Mouse (Mus musculus): ENCODE results near the gene Skint8.
"Not testable (repeated sequence)": the region's sequence is repeated elsewhere in the genome, so short reads cannot be mapped to it uniquely, and the experiment has no call there.

The Skint8 gene

DNA sequence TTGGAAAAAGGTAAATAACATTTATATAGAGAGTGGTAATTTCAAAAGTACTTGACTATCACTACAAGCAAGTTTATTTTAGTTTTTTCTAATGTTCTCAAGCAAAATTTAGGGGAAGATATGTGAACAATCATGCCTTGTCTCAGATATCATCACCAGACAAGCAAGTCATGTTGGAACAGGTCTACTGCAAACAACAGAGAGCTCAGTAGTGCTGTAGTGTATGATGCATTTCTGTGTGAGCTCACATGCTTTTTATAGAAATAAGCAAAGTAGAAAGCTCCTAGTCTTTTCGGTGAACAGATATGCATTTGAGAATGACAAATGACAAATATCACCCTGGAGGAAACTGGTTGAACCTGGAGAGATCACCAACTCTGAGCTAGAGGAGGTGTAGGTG, at the start of gene Skint8:
Skint8 (plus strand) TSS at position 301 of the 400 bp plus-strand sequence.
- DNase-seq (ENCODE audit: low read depth) = no peak

DNA sequence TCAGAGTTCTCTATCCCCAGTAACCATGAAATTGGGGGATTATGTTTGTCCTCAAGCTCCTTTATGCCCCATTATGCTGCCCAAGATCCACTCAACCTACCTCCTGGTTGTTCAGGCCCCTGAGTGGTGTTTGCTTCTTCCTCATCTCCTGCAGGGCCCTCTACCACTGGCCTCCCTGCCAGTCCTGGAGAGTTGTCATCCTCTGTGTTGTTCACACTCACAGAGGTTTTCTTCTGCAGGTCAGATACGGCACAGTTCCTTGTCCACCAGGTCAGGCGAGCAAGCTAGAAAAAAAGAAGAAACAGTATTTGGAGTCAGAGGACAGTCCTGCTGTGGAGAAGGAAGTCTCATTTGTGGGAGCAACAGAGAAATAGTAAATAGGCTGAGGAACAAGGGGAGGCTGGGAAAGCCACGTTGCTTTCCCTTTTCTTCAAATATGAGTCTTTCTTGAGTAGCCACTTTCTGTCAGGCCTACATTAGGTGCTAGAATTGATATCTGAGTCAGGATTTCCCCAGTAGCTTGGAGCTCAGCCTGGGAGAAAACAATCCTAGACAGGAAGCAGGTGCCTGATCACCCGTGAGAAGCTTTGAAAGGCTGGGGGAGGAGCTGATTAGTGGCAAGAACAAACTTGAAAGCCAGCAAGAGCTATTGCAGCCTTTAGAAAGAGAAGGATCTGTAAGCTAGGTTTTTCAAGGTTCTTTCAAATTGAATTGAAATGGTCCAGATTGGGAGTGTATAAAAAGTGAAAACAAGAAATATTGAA, 38.9 kb upstream of the Skint8 start:
- no peak for DNase-seq (ENCODE audit: low read depth)

DNA sequence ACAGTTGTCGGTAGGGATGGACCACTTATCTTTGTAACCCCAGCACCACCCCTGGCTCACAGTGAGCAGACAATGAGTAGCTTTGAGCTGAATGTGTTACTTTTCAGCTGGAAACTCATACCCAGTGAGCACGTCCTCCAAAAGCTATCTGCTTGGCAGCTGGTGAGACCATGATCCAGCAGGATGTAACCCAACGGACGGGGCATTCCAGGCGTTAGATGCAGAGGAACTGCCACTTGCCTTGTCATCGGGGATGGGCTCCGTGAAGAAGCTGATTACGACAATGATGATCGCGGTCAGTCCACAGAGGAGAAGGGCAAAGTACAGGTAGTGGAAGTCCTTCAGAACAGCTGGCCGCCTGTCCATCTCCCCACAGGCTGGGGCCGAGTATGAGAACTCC, 35.6 kb upstream of the Skint8 start:
- DNase-seq (ENCODE audit: low read depth) = no peak

DNA sequence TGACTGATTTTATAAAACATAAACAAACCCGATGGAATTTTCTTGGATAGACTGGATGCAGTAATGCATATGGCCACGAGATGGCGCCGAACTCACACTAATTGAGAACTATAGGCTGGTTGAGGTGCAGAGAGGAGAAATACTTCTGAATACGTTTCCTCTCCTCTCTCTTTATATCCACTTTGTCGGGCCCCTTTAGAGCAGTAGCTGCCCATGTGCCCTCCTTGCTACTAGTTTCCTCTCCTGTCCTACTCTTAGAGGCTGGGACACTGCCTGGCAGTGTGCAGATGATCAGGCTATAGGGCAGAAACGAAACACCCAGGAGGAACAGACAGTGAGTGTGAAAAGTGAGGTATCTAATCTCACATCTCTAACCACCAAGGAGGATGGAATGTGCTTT, 33.2 kb upstream of the Skint8 start:
- peak; percentile 37 for DNase-seq (ENCODE audit: low read depth)

DNA sequence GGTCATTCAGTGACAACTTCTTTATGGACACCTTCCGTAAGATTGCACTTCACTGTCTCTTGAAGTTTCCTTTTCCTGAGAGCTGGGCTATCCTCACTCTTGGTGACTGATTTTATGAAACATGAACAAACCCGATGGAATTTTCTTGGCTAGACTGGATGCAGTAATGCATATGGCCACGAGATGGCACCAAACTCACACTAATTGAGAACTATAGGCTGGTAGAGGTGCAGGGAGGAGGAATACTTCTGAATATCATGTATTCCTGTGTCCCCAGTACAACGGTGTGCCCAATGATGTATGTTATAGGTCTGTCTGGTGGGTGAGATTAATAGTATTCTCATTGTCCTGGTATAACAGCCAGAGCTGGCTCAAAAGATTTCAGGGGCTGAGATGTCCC, 32.6 kb upstream of the Skint8 start:
- peak; percentile 40 for DNase-seq (ENCODE audit: low read depth)

DNA sequence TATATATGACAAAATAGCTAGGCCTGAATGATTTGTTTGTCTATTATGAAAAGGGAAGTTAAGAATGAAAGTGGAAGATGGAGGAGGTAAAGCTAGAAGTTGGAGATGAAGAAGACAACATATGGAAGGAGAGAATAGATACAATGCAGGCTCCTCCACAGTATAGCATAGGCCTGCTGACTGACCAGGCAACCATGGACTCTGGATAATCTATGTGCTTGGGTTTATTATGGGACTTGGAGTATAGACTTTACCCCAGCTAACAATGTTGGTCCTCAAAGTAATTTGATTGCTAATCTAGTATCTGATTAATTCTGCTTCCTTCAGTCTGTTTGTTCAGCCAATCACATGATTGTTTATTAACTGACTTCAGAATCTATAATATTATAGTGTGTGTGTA, 27.1 kb upstream of the Skint8 start:
- no peak for DNase-seq (ENCODE audit: low read depth)

DNA sequence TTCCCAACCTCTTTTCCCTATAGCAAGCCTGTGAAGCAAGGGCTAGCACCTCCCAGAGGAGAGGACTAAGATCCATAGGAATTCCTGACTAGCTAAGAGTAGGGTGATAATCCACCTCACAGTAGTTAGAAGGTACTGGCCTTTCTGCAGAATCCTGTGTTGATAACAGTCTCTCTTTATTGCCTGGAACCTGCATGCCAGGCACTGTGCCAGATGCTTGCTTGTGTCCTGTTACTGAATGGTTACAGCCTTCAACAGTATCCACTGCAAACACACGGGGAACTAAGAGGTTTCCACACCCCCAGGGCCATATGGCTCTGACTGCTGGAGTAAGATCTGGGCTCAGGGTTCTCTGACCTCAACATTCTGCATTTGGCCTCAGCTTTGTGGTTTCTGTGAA, 21.4 kb upstream of the Skint8 start:
- no peak for DNase-seq (ENCODE audit: low read depth)

DNA sequence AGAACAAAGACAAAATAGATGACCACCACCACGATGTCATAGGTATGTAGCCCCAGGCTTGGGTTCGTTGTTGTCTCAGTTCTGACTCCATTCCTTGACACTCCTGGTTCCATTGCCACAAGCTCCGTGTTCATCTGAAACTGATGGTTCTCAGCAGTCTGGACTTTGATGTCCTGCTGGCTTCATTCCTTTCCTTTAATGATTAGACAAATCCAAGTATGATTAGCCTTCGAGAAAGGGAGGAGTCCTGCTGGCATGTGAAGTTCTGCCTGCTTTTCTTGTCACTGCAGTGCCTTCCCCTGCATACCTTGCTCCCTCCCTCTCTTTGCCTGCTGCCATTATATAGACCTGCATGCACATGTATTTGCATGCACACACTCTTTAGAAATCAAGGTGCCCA, 20.6 kb upstream of the Skint8 start:
- no peak for DNase-seq (ENCODE audit: low read depth)

DNA sequence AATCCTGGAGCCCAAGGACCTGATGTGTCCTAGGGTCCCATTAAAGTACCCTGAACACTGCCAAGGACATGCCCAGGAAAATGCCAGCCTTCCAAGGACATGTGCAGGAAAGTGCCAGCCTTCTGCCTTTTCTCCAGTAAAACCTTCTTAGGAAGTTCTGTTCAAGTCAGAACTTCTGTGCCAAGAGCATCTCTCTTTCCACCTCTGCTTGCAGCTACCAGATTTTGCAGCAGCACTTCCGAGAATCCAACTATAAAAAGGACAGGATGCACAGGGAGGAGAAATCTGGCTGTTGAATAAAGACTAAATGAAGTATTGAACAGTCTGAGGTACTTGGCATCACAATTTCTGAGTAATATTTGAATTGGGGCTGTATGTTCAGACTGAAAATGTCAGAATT, 18.7 kb upstream of the Skint8 start:
- DNase-seq (ENCODE audit: low read depth) = not testable (repeated sequence)

DNA sequence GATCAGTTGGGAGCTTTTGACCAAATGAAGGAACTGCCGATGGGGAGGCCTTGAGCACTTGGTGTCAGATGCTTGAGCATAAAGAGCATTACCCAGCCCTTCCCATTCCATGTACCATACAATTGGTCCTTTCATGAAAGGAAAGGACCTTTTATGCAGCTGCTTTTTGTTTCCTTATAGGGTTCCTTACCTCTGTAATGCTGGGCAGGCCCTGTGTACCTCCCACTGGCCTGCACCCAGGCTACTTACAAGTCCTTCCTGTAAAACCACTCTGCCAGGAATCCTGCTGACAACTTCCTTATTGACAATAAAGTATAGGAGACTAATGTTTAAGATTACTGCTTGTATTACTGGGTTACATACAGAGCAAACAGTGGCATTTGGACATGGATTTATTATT, 17.7 kb upstream of the Skint8 start:
- no peak for DNase-seq (ENCODE audit: low read depth)

DNA sequence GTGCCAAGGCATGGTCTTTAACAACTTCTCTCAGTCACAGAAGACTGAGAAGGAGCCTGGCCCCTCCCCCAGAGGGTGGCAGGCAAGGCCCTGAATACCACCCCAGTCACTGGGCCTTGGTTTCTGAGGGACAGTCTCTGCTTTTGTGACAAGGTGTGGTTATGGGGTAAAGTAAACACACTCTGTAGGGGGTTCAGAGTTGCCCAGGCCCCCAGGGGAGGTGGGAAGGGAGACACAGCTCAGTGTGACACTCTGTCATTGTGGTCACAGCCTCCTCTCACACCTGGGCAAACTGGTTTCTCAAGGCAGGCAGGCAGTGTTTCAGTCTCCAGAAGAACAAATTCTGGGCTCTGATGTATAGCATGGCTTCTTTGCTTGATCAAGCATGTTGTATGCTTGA, 16.4 kb upstream of the Skint8 start, which contains the start of gene Slc5a9:
Slc5a9 (minus strand) TSS at position 144 of the 400 bp plus-strand sequence.
- DNase-seq (ENCODE audit: low read depth) = no peak

DNA sequence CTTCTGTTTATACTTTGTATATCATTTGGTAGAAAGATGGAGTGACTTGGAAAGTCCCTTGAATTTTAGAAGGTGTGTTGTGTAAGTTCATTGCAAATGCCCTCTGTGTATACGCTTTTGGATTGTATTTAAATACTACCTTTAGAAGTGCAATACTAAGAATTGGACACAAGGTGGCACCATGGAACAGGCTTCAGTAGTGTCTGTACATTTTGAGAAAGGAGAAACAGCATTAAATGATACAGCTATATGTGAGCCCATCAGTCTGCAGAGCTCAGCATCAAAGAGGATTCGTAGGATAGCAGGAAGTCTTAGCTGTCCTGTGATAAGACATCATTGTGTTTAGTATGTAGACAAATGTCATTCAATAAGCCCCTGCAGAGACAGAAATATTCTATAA, 11.3 kb upstream of the Skint8 start:
- DNase-seq (ENCODE audit: low read depth) = peak; percentile 18

DNA sequence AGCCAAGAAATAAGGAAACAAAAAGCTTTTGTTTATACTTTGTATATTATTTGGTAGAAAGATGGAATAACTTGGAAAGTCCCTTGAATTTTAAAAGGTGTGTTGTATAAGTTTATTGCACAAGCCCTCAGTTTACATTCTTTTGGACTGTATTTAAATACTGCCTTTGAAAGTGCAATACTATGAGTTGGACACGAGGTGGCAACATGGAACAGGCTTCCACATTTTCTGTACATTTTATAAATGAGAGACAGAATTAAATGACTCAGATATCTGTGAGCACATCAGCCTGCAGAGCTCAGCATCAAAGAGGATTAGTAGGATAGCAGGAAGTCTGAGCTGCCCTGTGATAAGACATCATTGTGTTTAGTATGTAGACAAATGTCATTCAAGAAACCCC, 42.1 kb downstream of the Skint8 start:
- DNase-seq (ENCODE audit: low read depth) = no peak

DNA sequence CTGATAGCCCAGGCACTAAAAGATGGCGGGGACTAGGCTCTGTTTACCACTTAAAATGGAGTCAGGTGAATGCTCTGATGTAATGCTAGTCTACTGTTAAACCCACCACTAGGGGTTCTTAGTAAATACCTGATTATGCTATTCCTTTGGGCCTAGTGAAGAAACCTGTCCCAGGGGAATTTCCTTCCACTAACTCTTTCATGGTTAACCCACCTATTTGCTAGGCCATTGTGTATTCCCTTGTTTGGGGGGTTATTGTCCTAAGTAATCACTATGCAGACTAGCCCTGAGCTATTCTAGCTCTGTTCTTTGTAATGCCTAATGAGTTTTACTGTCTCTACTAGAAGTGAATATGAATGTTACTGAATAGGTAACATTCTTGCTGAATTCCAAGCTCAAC, 44.0 kb downstream of the Skint8 start:
- not testable (repeated sequence) for DNase-seq (ENCODE audit: low read depth)

DNA sequence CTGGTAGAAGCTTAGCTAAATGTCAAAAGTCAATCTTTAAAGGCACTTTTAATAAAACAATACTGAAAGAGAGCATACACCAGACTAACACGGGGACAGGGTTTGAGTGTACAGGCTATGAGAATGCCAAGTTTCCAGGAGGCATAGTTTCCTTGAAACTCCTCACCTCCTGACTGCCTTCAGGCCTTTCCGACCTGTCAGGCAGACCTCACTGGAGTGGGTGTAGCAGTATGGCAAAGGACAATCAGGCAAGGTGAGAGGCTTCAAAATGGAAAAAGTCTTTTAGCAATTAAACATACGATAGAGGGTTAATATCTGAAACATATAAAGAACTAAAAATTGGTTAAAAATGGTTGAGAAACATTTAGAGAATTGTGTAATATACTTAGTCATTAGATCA, 44.5 kb downstream of the Skint8 start:
- no peak for DNase-seq (ENCODE audit: low read depth)

DNA sequence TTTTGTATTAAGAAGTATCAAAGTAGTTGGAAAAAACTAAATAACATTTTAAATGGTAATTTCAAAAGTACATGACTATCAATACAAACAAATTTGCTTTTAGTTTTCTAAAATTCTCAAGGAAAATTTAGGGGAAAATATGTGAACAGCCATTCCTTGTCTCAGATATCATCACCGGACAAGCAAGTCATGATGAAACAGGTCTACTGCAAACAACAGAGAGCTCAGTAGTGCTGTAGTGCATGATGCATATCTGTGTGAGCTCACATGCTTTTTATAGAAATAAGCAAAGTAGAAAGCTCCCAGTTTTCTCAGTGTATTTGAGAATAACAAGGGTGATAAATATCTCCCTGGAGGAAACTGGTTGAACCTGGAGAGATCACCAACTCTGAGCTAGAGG, 53.4 kb downstream of the Skint8 start, which contains the start of gene Skint7:
Skint7 (plus strand) TSS at position 301 of the 400 bp plus-strand sequence.
- no peak for DNase-seq (ENCODE audit: low read depth)
